Mouse (Mus musculus): ENCODE data around the gene Dnah17. TPM values are rescaled to one million over a fixed set of nuclear protein-coding genes. Genes with fewer than 3 reads are reported as not detected.

Dnah17 gene
- polyA plus RNA-seq, 1 experiment from 2014 or later: 0.23 TPM

DNA sequence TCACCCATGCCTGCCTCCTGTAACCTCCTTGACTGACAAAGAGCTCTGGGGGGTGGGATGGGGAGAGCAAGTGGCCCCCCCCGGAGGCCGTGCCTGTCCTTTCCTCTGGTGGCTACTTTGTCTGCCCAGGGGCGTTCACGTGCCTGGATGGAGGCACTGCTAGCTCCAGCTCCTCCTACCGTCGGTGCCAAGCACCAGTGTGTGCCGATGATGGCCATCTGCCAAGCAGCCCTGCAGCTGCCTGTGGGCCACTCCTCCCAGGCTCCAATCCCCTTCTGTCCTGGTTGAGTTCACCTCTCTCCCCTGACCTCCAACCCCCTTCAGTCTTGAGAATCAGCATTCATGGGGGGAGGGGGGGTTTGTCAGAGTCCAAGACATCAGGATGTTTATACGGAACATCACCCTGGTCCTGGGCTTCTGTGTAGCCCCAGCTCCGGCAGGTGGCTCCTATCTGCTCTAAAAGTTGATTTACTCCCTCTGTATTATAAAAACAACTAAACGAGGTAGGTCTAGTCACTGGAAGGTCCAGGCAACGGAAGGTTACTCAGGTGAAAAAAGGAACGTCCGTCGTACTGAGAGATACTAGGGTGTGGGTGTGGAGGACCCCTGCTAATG lies 87.0 kb downstream of the Dnah17 start:
- H3K27ac ChIP-seq: no peak overlapping the region

GRCm38 (mm10) chr11:118042791-118043190 lies 87.6 kb downstream of the Dnah17 start:
- H3K27ac ChIP-seq: no peak overlapping the region
- H3K36me3 ChIP-seq: no peaks in the 10 kb centered on the region
- peaks cover 7% of the 10 kb centered on the region for H3K4me1 ChIP-seq

More for the DNA sequence above, 87.0 kb downstream of the Dnah17 start:
- 59% methylated on average over 14 of the region's 14 CpGs for WGBS
- no peak overlapping the region for H3K4me2 ChIP-seq (replicated peaks)
- H3K9ac ChIP-seq: no peak overlapping the region
- H3K4me1 ChIP-seq: peaks cover 7% of the 10 kb centered on the region
- no peak for ATAC-seq (ENCODE audit: low FRiP score, low read depth)
- no peaks in the 10 kb centered on the region for H3K36me3 ChIP-seq
- no peaks in the 10 kb centered on the region for H3K9me3 ChIP-seq
- no peaks in the 10 kb centered on the region for H3K27me3 ChIP-seq
- H3K4me3 ChIP-seq: no peak overlapping the region

GRCm38 (mm10) chr11:118035068-118035467 lies 95.4 kb downstream of the Dnah17 start:
- Histone ChIP-seq H3K4me3 (no peak overlapping the region), H3K9me3 (peaks cover 10% of the 10 kb centered on the region), H3K9ac (no peak overlapping the region), H3K4me2 (replicated peaks) (no peak overlapping the region), H3K27me3 (no peaks in the 10 kb centered on the region), H3K36me3 (peaks cover 15% of the 10 kb centered on the region), H3K4me1 (peaks cover 15% of the 10 kb centered on the region), H3K27ac (no peak overlapping the region)
- ATAC-seq (ENCODE audit: low FRiP score, low read depth): no peak
- 51% methylated on average over 9 of the region's 9 CpGs for WGBS

More at GRCm38 (mm10) chr11:118042791-118043190, 87.6 kb downstream of the Dnah17 start:
- H3K9ac ChIP-seq: no peak overlapping the region
- no peak for ATAC-seq (ENCODE audit: low FRiP score, low read depth)
- no peaks in the 10 kb centered on the region for H3K27me3 ChIP-seq
- WGBS: 92% methylated on average over 9 of the region's 9 CpGs
- H3K4me3 ChIP-seq: no peak overlapping the region
- no peak overlapping the region for H3K4me2 ChIP-seq (replicated peaks)
- H3K9me3 ChIP-seq: no peaks in the 10 kb centered on the region

GRCm38 (mm10) chr11:118034395-118034794 lies 96.0 kb downstream of the Dnah17 start:
- no peak overlapping the region for H3K27ac ChIP-seq
- H3K9ac ChIP-seq: no peak overlapping the region
- no peak overlapping the region for H3K4me2 ChIP-seq (replicated peaks)
- no peak for ATAC-seq (ENCODE audit: low FRiP score, low read depth)
- 60% methylated on average over 13 of the region's 13 CpGs for WGBS
- peaks cover 10% of the 10 kb centered on the region for H3K9me3 ChIP-seq
- peaks cover 15% of the 10 kb centered on the region for H3K36me3 ChIP-seq
- no peaks in the 10 kb centered on the region for H3K27me3 ChIP-seq
- peaks cover 15% of the 10 kb centered on the region for H3K4me1 ChIP-seq
- no peak overlapping the region for H3K4me3 ChIP-seq

DNA sequence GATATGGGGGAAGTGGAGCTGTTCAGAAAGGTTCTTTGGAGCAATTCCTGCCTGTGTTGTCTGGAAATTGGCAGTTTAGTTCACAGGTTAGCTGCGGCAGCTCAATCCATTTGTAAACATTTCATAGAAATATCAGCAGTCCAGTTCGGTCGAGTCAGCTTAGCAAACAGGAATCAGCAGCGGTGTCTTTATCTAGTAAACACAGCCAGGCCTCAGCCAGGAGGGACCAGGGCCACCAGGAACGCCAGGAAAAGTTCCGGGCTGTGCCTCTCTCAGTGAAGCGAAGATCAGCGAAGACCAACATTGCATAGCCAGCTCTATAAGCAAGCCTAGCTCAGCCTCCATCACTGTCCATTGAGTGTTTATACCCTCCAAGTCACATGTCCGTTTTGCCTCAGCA lies 99.3 kb downstream of the Dnah17 start:
- H3K4me3 ChIP-seq: no peak overlapping the region
- H3K4me2 ChIP-seq (replicated peaks): no peak overlapping the region
- H3K27ac ChIP-seq: no peak overlapping the region
- peaks cover 31% of the 10 kb centered on the region for H3K36me3 ChIP-seq
- no peaks in the 10 kb centered on the region for H3K27me3 ChIP-seq
- peaks cover 15% of the 10 kb centered on the region for H3K4me1 ChIP-seq
- ATAC-seq (ENCODE audit: low FRiP score, low read depth): no peak
- peaks cover 10% of the 10 kb centered on the region for H3K9me3 ChIP-seq
- WGBS: 92% methylated on average over 9 of the region's 9 CpGs
- no peak overlapping the region for H3K9ac ChIP-seq

GRCm38 (mm10) chr11:118029170-118029569 lies 101.3 kb downstream of the Dnah17 start:
- H3K27me3 ChIP-seq: no peaks in the 10 kb centered on the region
- H3K27ac ChIP-seq: no peak overlapping the region
- no peak for ATAC-seq (ENCODE audit: low FRiP score, low read depth)
- no peak overlapping the region for H3K4me3 ChIP-seq
- peaks cover 51% of the 10 kb centered on the region for H3K36me3 ChIP-seq
- H3K9ac ChIP-seq: no peak overlapping the region
- H3K4me1 ChIP-seq: peaks cover 2% of the 10 kb centered on the region; the same call in 1 of the 2 replicates
- peaks cover 10% of the 10 kb centered on the region for H3K9me3 ChIP-seq
- no peak overlapping the region for H3K4me2 ChIP-seq (replicated peaks)
- 82% methylated on average over 6 of the region's 6 CpGs for WGBS

- H3K36me3 ChIP-seq: peaks cover 79% of the 10 kb centered on the region
- no peaks in the 10 kb centered on the region for H3K27me3 ChIP-seq
- WGBS: 69% methylated on average over 2 of the region's 2 CpGs
- no peaks in the 10 kb centered on the region for H3K4me1 ChIP-seq
- no peak overlapping the region for H3K4me3 ChIP-seq
- H3K4me2 ChIP-seq (replicated peaks): no peak overlapping the region
- no peaks in the 10 kb centered on the region for H3K9me3 ChIP-seq
- H3K9ac ChIP-seq: no peak overlapping the region
- H3K27ac ChIP-seq: no peak overlapping the region
- ATAC-seq (ENCODE audit: low FRiP score, low read depth): no peak
Measured at GRCm38 (mm10) chr11:118024111-118024510, 106.3 kb downstream of the Dnah17 start.

GRCm38 (mm10) chr11:118023475-118023874 lies 107.0 kb downstream of the Dnah17 start:
- ATAC-seq (ENCODE audit: low FRiP score, low read depth): no peak
- WGBS: 92% methylated on average over 7 of the region's 7 CpGs
- peaks cover 85% of the 10 kb centered on the region for H3K36me3 ChIP-seq

GRCm38 (mm10) chr11:118021806-118022205 lies 108.6 kb downstream of the Dnah17 start:
- Histone ChIP-seq H3K4me3 (no peak overlapping the region), H3K27ac (no peak overlapping the region), H3K9me3 (0 out of 2 replicates have a peak, but pooled peaks cover 6% of the 10 kb centered on the region), H3K4me1 (no peaks in the 10 kb centered on the region), H3K4me2 (replicated peaks) (no peak overlapping the region), H3K36me3 (peaks cover 89% of the 10 kb centered on the region), H3K9ac (no peak overlapping the region), H3K27me3 (no peaks in the 10 kb centered on the region)
- 63% methylated on average over 1 of the region's 1 CpGs for WGBS
- ATAC-seq (ENCODE audit: low FRiP score, low read depth): no peak

More at GRCm38 (mm10) chr11:118023475-118023874, 107.0 kb downstream of the Dnah17 start:
- no peak overlapping the region for H3K4me2 ChIP-seq (replicated peaks)
- no peaks in the 10 kb centered on the region for H3K9me3 ChIP-seq
- H3K9ac ChIP-seq: no peak overlapping the region
- no peak overlapping the region for H3K4me3 ChIP-seq
- no peaks in the 10 kb centered on the region for H3K4me1 ChIP-seq
- H3K27ac ChIP-seq: no peak overlapping the region
- no peaks in the 10 kb centered on the region for H3K27me3 ChIP-seq

GRCm38 (mm10) chr11:118018328-118018727 lies 112.1 kb downstream of the Dnah17 start:
- WGBS: 95% methylated on average over 4 of the region's 4 CpGs

DNA sequence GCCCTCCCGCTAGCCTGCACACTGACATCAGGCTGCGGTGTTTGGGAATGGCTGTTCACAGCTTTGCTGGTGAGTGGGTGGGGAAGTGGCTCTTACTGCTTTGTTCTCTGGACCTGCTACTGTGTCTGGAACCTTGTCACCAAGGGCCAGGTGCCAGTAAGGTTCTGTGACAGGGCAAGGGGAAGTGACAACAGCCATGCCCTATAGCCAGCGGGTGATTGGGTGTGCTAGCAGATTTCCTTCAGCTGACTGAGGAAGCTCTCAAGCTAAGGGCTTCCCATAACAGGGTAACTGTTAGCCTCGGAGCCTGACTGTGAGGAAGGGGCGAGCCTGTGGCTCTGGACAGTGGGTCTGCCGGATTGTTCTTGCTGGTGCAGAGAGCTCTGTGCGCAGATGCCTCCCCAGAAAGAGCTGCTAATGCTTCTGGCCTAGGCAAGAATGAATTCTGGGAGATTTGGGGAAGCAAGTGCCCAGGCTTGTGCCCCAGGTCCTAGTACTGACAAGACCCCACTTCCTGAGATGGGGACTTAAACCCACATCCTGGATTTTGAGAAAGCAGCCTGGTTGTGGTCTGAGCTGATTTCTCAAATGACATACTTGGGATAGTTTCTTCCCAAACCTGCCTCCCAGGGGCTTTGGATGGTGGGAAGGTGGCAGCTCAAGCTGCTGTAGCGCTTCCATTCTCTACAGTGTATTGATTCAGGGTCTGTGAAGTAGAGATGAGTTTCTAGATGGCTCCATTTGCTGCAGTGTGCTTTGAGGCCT lies 114.9 kb downstream of the Dnah17 start:
- H3K9me3 ChIP-seq: 0 out of 2 replicates have a peak, but pooled peaks cover 6% of the 10 kb centered on the region

More at GRCm38 (mm10) chr11:118018328-118018727, 112.1 kb downstream of the Dnah17 start:
- H3K36me3 ChIP-seq: peaks cover 87% of the 10 kb centered on the region
- H3K27me3 ChIP-seq: no peaks in the 10 kb centered on the region
- 0 out of 2 replicates have a peak, but pooled peaks cover 6% of the 10 kb centered on the region for H3K9me3 ChIP-seq
- H3K4me2 ChIP-seq (replicated peaks): no peak overlapping the region
- H3K4me3 ChIP-seq: no peak overlapping the region
- no peak for ATAC-seq (ENCODE audit: low FRiP score, low read depth)
- H3K27ac ChIP-seq: no peak overlapping the region
- no peak overlapping the region for H3K9ac ChIP-seq
- 0 out of 2 replicates have a peak, but pooled peaks cover 3% of the 10 kb centered on the region for H3K4me1 ChIP-seq

DNA sequence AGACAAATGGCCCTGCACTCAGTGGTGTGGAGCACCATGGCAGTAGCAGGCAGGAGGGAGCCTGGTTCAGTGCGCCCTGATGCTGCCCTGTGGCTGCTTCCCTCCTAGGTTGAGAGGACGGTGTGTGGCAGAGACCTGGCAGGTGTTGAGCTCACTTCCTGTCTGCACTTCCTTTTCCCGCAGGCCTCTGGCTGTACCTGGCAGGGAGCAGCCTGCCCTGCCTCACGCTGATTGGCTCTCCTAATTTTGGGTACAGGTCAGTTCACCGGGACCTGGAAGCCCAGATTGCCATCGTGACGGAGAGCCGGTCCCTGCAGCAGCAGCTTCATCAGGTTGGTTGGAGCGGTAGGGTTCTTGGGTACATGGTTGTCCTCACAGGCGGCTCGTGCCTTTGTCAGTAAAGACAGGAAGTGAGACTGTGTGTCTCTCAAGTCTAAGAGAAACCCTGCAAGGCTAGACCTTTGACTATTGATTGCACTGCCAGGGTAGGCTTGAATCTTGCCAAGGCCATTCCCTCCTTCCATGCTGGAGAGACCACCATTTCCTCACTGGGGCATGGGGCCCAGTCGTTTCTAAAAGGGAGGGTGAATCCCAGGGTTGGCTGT lies 115.9 kb downstream of the Dnah17 start:
- whole genome bisulfite sequencing: 81% methylated on average over 12 of the region's 12 CpGs

More for the DNA sequence above, 114.9 kb downstream of the Dnah17 start:
- H3K4me1 ChIP-seq: 0 out of 2 replicates have a peak, but pooled peaks cover 3% of the 10 kb centered on the region
- ATAC-seq (ENCODE audit: low FRiP score, low read depth): no peak
- no peak overlapping the region for H3K27ac ChIP-seq
- 0 out of 2 replicates have a peak overlapping the region, but pooled peaks have one; percentile 5 for H3K9ac ChIP-seq
- H3K4me3 ChIP-seq: no peak overlapping the region
- no peak overlapping the region for H3K4me2 ChIP-seq (replicated peaks)
- no peaks in the 10 kb centered on the region for H3K27me3 ChIP-seq
- H3K36me3 ChIP-seq: peaks cover 76% of the 10 kb centered on the region
- 92% methylated on average over 8 of the region's 8 CpGs for WGBS

More for the DNA sequence above, 115.9 kb downstream of the Dnah17 start:
- Histone ChIP-seq H3K27me3 (no peaks in the 10 kb centered on the region), H3K36me3 (peaks cover 74% of the 10 kb centered on the region), H3K4me3 (no peak overlapping the region), H3K4me1 (peaks cover 8% of the 10 kb centered on the region), H3K9ac (no peak overlapping the region), H3K4me2 (replicated peaks) (no peak overlapping the region), H3K27ac (peak overlapping the region; percentile 39; the same call in 1 of the 2 replicates), H3K9me3 (0 out of 2 replicates have a peak, but pooled peaks cover 6% of the 10 kb centered on the region)
- no peak for ATAC-seq (ENCODE audit: low FRiP score, low read depth)

All from limb, embryonic 13.5 days (tissue).